Mouse (Mus musculus): ENCODE results near the gene Vps18. TPM values are rescaled to one million over a fixed set of nuclear protein-coding genes. Genes with fewer than 3 reads are reported as not detected.

Gene Vps18
- total RNA-seq, 1 experiment from 2014 or later: 22.5 TPM

- ATAC-seq (replicated peaks; ENCODE audit: low read depth, poor library complexity, severe bottlenecking): no peak
Observed at GRCm38 (mm10) chr2:119336002-119336401, 47.5 kb downstream of the Vps18 start.

- ATAC-seq (replicated peaks; ENCODE audit: low read depth, poor library complexity, severe bottlenecking): 0 out of 2 replicates have a peak, but pooled peaks have one; percentile 16
Observed at GRCm38 (mm10) chr2:119336470-119336869, 47.9 kb downstream of the Vps18 start.

GRCm38 (mm10) chr2:119337425-119338265, 49.1 kb downstream of the Vps18 start:
- ATAC-seq (replicated peaks; ENCODE audit: low read depth, poor library complexity, severe bottlenecking): peak; percentile 88

GRCm38 (mm10) chr2:119344537-119345138, 56.1 kb downstream of the Vps18 start:
- ATAC-seq (replicated peaks; ENCODE audit: low read depth, poor library complexity, severe bottlenecking): no peak

Other genes with a start within 250 kb of the Vps18 start
- gene Knl1, start 241.6 kb upstream of the Vps18 start, total RNA-seq (2017): 91.2 and 91.3 TPM in 2 replicates
- 29.3 and 33.2 TPM in 2 replicates for gene Rad51, start 175.9 kb upstream of the Vps18 start, total RNA-seq (2017)
- 38.4 and 44.1 TPM in 2 replicates for gene Rmdn3, start 131.7 kb upstream of the Vps18 start, total RNA-seq (2017)
- not detected in 2 replicates for gene Gchfr, start 121.0 kb upstream of the Vps18 start, total RNA-seq (2017)
- not detected in 2 replicates for gene Gm14137, start 114.2 kb upstream of the Vps18 start, total RNA-seq (2017)
- 51.6 and 59.1 TPM in 2 replicates for gene Zfyve19, start 80.1 kb upstream of the Vps18 start, total RNA-seq (2017)
- gene Dnajc17, start 79.9 kb upstream of the Vps18 start, total RNA-seq (2017): 41.5 and 46.6 TPM in 2 replicates
- not detected in 2 replicates for gene Ppp1r14d, start 58.8 kb upstream of the Vps18 start, total RNA-seq (2017)
- gene Spint1, start 51.4 kb upstream of the Vps18 start, total RNA-seq (2017): 0.18 TPM in 1 of 2 replicates, not detected in the other
- gene Rhov, start 17.5 kb upstream of the Vps18 start, total RNA-seq (2017): 0.05 TPM in 1 of 2 replicates, not detected in the other
- gene Dll4, start 37.0 kb downstream of the Vps18 start, total RNA-seq (2017): not detected in 2 replicates
- gene Chac1, start 62.5 kb downstream of the Vps18 start, total RNA-seq (2017): not detected in 2 replicates
- 27.3 and 39.3 TPM in 2 replicates for gene Ino80, start 188.9 kb downstream of the Vps18 start, total RNA-seq (2017)

Data from common myeloid progenitor, adult 5-6 weeks (primary cell).